ENCODE assay signal across 10 mouse cellular contexts in the genomic region with DNA sequence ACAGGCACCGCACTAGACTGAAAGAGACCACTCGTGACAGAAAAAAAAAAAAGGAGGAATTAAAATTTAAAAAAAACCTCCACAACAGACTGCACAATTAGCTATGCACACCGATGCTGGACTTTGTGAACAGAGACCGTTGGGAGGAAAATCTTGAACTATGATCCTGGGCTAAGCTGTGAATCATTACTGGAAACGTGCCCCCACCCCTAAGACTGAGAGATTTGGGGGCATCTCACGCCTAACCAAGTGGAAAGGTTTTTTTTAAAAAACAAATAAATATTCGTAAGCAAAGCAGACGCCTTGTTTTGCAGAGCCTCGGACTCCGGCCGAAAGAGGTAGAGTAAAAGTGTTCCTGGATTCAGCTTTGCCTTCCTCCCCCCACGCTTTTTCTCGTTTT. TPM values are rescaled to one million over a fixed set of nuclear protein-coding genes. Genes with fewer than 3 reads are reported as not detected.
DNase-seq lines count a peak whose midpoint lies in the region; ATAC-seq and TF ChIP-seq lines count a peak whose summit lies in the region.
"Had no signal": no experiment of that assay in that cellular context is flagged by ENCODE, and none has a peak within 500 bp of the region (broad histone marks: within the 10 kb centered on the region; RNA-seq: fewer than 3 reads in every experiment).

No protein-coding gene starts in this region.

- no peak for ATAC-seq in heart, embryonic 15.5 days (replicated peaks; ENCODE audit: insufficient number of reproducible peaks, insufficient read depth, low FRiP score, low read depth)
- ATAC-seq in hindbrain, embryonic 12.5 days (ENCODE audit: low FRiP score): no peak
- no peak for ATAC-seq in liver, postnatal 0 days
- ATAC-seq in monocyte, adult 5-6 weeks (replicated peaks; ENCODE audit: insufficient number of reproducible peaks, low FRiP score, low TSS enrichment, poor library complexity, severe bottlenecking): no peak

- TF ChIP-seq CTCF in liver, postnatal 0 days (IDR thresholded peaks at IDR 0.05; ENCODE audit: low read depth): no peak

- no peak for TF ChIP-seq EP300 in liver, postnatal 0 days (IDR thresholded peaks at IDR 0.05; ENCODE audit: low read depth)

- peak overlapping the region; percentile 47 for H3K9ac ChIP-seq in heart, embryonic 15.5 days
- no peak overlapping the region for H3K9ac ChIP-seq in ES-E14 (ENCODE audit: insufficient read depth, low read depth, low read length, poor library complexity, severe bottlenecking)
- H3K9ac ChIP-seq in hindbrain, embryonic 12.5 days: peak overlapping the region; percentile 65
- no peak overlapping the region for H3K9ac ChIP-seq in liver, postnatal 0 days (replicated peaks)

- in situ Hi-C loops in ES-E14 (cut with MboI; ENCODE audit: low sequenced_read_pairs in 2 of 2, unreplicated experiment in 2 of 2): no loop called here

- intact Hi-C loops in heart, postnatal 10 days (cut with DNase I): loop anchor here (2.0 to 10.0 kb wide), 5 partner anchors 21 to 2001 kb away; no protein-coding TSS in a partner anchor

- H3K4me1 ChIP-seq in heart, embryonic 15.5 days (replicated peaks): peaks cover 49% of the 10 kb centered on the region
- H3K4me1 ChIP-seq in ES-E14 (ENCODE audit: control insufficient read depth in 2 of 2, insufficient read depth in 2 of 2, low read length in 2 of 2, poor library complexity in 1 of 2): peaks cover 0 to 15% of the 10 kb centered on the region in 2 experiments; a peak in 1 of 4 replicates
- peaks cover 16% of the 10 kb centered on the region for H3K4me1 ChIP-seq in hindbrain, embryonic 12.5 days
- peaks cover 15% of the 10 kb centered on the region for H3K4me1 ChIP-seq in liver, postnatal 0 days (ENCODE audit: insufficient read depth)

- 0 out of 2 replicates have a peak overlapping the region, but pooled peaks have one; percentile 12 for H3K27ac ChIP-seq in heart, embryonic 15.5 days
- no peak overlapping the region for H3K27ac ChIP-seq in ES-E14 (ENCODE audit: insufficient read depth, low read depth, low read length, poor library complexity, severe bottlenecking)
- H3K27ac ChIP-seq in hindbrain, embryonic 12.5 days: no peak overlapping the region
- no peak overlapping the region for H3K27ac ChIP-seq in liver, postnatal 0 days (ENCODE audit: low read depth)
- H3K27ac ChIP-seq: macrophage had no signal

- H3K9me3 ChIP-seq in heart, embryonic 15.5 days (replicated peaks): no peaks in the 10 kb centered on the region
- no peaks in the 10 kb centered on the region for H3K9me3 ChIP-seq in ES-E14 (ENCODE audit: control insufficient read depth, insufficient read depth, low read depth, low read length)
- H3K9me3 ChIP-seq in hindbrain, embryonic 12.5 days (replicated peaks): no peaks in the 10 kb centered on the region
- no peaks in the 10 kb centered on the region for H3K9me3 ChIP-seq in liver, postnatal 0 days (ENCODE audit: low read length)

- no peak for DNase-seq in heart, postnatal 10 days
- no peak for DNase-seq in ES-E14 (ENCODE audit: low read depth, low spot score)
- DNase-seq in liver, postnatal 0 days: no peak
- no peak for DNase-seq in thymus, postnatal 36 days
- DNase-seq in embryo, embryonic 11 days: no peak

- WGBS in heart, embryonic 15.5 days: under 1% methylated on average over 13 of the region's 13 CpGs
- 2% methylated on average over 13 of the region's 13 CpGs for WGBS in hindbrain, embryonic 12.5 days
- 3% methylated on average over 13 of the region's 13 CpGs for WGBS in liver, postnatal 0 days (ENCODE audit: insufficient replicate concordance)

- no peaks in the 10 kb centered on the region for H3K36me3 ChIP-seq in heart, embryonic 15.5 days
- H3K36me3 ChIP-seq in ES-E14 (ENCODE audit: control insufficient read depth, insufficient read depth, low read length, poor library complexity, severe bottlenecking): no peaks in the 10 kb centered on the region
- H3K36me3 ChIP-seq in hindbrain, embryonic 12.5 days: no peaks in the 10 kb centered on the region
- no peaks in the 10 kb centered on the region for H3K36me3 ChIP-seq in liver, postnatal 0 days (replicated peaks; ENCODE audit: insufficient read depth, low read length)
- H3K36me3 ChIP-seq: G1E had no signal

- H3K4me3 ChIP-seq in heart, embryonic 15.5 days: peak overlapping the region; percentile 69
- peak overlapping the region; percentile 20 to 94; a peak in 3 of 4 replicates for H3K4me3 ChIP-seq in ES-E14 (ENCODE audit: insufficient read depth in 1 of 2, low read depth in 1 of 2, low read length in 2 of 2, poor library complexity in 1 of 2, severe bottlenecking in 1 of 2)
- peak overlapping the region; percentile 59 for H3K4me3 ChIP-seq in hindbrain, embryonic 12.5 days
- H3K4me3 ChIP-seq in liver, postnatal 0 days (ENCODE audit: low read depth, low read length): peak overlapping the region; percentile 47

- H3K27me3 ChIP-seq in heart, embryonic 15.5 days: peaks cover 34% of the 10 kb centered on the region
- H3K27me3 ChIP-seq in hindbrain, embryonic 12.5 days: peaks cover 24% of the 10 kb centered on the region
- peaks cover 66% of the 10 kb centered on the region for H3K27me3 ChIP-seq in liver, postnatal 0 days (ENCODE audit: insufficient read depth, low read length)

- peak overlapping the region; percentile 94 for H3K4me2 ChIP-seq in heart, embryonic 15.5 days
- peak overlapping the region; percentile 95 for H3K4me2 ChIP-seq in hindbrain, embryonic 12.5 days (replicated peaks)
- peak overlapping the region; percentile 76 for H3K4me2 ChIP-seq in liver, postnatal 0 days (ENCODE audit: low read depth, low read length)

TF ChIP-seq in ES-E14, 5 proteins besides CTCF, POLR2A, EP300 and RAD21:
- TF ChIP-seq ZNF384 (IDR thresholded peaks at IDR 0.05; ENCODE audit: low read depth, low read length): 0 out of 2 replicates have a peak, but pooled peaks have one; percentile 34
- no peak for TF ChIP-seq MAFK (IDR thresholded peaks at IDR 0.05; ENCODE audit: insufficient read depth, low read depth, low read length)
TF ChIP-seq in ES-E14: peak in this region for 1.

RNA-seq across cellular contexts. Expression of gene Pcdh17, which starts 0.4 kb away (rescaled TPM):
- polyA plus RNA-seq in heart, embryonic 15.5 days (2015; fragmentation: Nextera tagmentation; extraction: Ambion mirVana): 2.8 and 3.2 TPM in 2 replicates
- total RNA-seq in heart, postnatal 10 days (2021): 10 to 100 TPM; 19.8 to 30.3 TPM
- total RNA-seq in ES-E14 (2012; rRNA removed): 0.21 and 0.22 TPM in 2 replicates
- 11.1 and 11.2 TPM in 2 replicates for polyA plus RNA-seq in hindbrain, embryonic 12.5 days (2016; fragmentation: Nextera tagmentation; extraction: Ambion mirVana)
- 1.1 and 1.2 TPM in 2 replicates for polyA plus RNA-seq in liver, postnatal 0 days (2015; fragmentation: Nextera tagmentation; extraction: Ambion mirVana)
- total RNA-seq in monocyte, adult 5-6 weeks (2017): under 0.01 TPM in 1 of 3 replicates, not detected in the others
- polyA plus RNA-seq: G1E, macrophage had no signal

Comparison
In these comparisons a context has a peak if more than half of its experiments do, and no peak if none do; other contexts are left out.
1. H3K9ac ChIP-seq: peak in heart, embryonic 15.5 days (single experiment) and hindbrain, embryonic 12.5 days (single experiment); none in ES-E14 (single experiment) and liver, postnatal 0 days (single experiment).
2. RNA of gene Pcdh17, which starts 0.4 kb away (total RNA-seq): 19.8 to 30.3 TPM in heart, postnatal 10 days; 0.21 to 0.22 TPM in ES-E14 and under 0.01 TPM in monocyte, adult 5-6 weeks; every median in the first group is over 10 times any median in the second.
3. Peak in every context shown above with its lines, with median percentiles within 50 percentile points of each other: H3K4me2 ChIP-seq and H3K4me3 ChIP-seq.